Mouse (Mus musculus): ENCODE data around the gene Ptov1.

DNA sequence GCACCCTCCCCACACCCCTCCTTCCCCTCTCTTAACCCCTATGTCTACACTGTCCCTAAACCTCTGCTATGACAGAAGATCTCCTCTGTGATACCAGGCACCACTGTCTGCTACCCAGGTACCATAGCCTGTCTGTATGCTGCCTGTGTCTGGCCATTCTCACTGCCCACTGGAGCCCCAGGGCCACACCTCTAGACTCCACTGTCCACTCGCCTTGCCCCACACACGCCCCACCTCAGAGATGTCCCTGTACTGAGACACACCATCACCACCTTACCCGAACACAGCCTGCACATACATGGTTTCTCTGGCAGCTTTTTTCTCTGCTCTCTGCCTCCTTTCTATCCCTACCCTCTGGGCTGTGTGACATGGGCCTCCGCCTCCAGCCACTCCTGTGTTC, 47.3 kb upstream of the Ptov1 start:
- TF ChIP-seq ZNF384 (IDR thresholded peaks at IDR 0.05; ENCODE audit: low read depth, low read length) (no peak), ZC3H11A (IDR thresholded peaks at IDR 0.05; ENCODE audit: borderline replicate concordance, low read depth, low read length) (no peak), HCFC1 (IDR thresholded peaks at IDR 0.05; ENCODE audit: borderline replicate concordance, insufficient read depth, low read length) (no peak), CHD2 (IDR thresholded peaks at IDR 0.05; ENCODE audit: low read depth, low read length) (no peak), MAFK (IDR thresholded peaks at IDR 0.05; ENCODE audit: insufficient read depth, low read depth, low read length) (no peak)
